In the genomic region with DNA sequence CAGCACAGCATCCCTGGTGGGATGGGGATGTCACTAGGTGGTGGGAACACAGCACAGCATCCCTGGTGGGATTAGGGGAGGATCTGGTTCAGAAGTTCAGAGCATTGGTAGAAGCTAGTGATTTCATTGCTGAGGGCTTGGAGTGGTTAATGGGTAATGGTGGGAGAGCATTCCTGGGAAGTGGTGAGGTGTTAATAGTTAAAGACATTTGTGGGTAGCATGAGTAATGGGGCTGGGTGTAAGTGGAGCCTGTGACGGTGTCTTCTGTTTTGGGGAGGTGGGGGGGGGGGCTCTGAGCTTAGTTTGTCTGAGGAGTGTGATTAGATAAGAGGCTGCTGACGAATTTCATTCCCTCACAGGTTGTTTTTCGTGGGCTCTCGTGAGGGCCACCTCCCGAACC, we compare ENCODE assay signal across 20 mouse cellular contexts. TPM values are rescaled to one million over a fixed set of nuclear protein-coding genes. Genes with fewer than 3 reads are reported as not detected.
"Had no signal": no experiment of that assay in that cellular context is flagged by ENCODE, and none has a peak within 500 bp of the region (broad histone marks: within the 10 kb centered on the region; RNA-seq: fewer than 3 reads in every experiment).

No protein-coding gene starts in this region.

- H3K4me1 ChIP-seq: lung, embryonic 15.5 days; neural tube, embryonic 13.5 days; neural tube, embryonic 15.5 days had no signal

- H3K27ac ChIP-seq: lung, embryonic 15.5 days; midbrain, embryonic 10.5 days; midbrain, embryonic 12.5 days; neural tube, embryonic 13.5 days; neural tube, embryonic 15.5 days had no signal

- ATAC-seq: lung, postnatal 0 days; midbrain, embryonic 16.5 days had no signal

- H3K27me3 ChIP-seq: lung, embryonic 15.5 days; midbrain, embryonic 12.5 days; neural tube, embryonic 13.5 days; neural tube, embryonic 15.5 days had no signal

- H3K9me3 ChIP-seq: lung, embryonic 15.5 days; midbrain, embryonic 10.5 days; midbrain, embryonic 12.5 days; neural tube, embryonic 13.5 days; neural tube, embryonic 15.5 days had no signal

- H3K4me3 ChIP-seq: lung, embryonic 15.5 days; midbrain, embryonic 10.5 days; midbrain, embryonic 12.5 days; myocyte; neural tube, embryonic 13.5 days; neural tube, embryonic 15.5 days had no signal

- H3K9ac ChIP-seq: lung, embryonic 15.5 days; midbrain, embryonic 12.5 days; neural tube, embryonic 13.5 days; neural tube, embryonic 15.5 days had no signal

- DNase-seq: lung, adult 2 months; lung, postnatal 4 days; midbrain, embryonic 14.5 days; retina, postnatal 1 day; right cerebral cortex, adult 18-20 months; right cerebral cortex, postnatal 25 days; right cerebral cortex, postnatal 4 days; spleen, adult 18-20 months; thymus, adult 18-20 months; thymus, postnatal 14 days; thymus, postnatal 36 days had no signal

- H3K4me2 ChIP-seq: lung, embryonic 15.5 days; midbrain, embryonic 12.5 days; neural tube, embryonic 13.5 days; neural tube, embryonic 15.5 days had no signal

RNA-seq across cellular contexts. Expression of a gene that starts 57.3 kb away (rescaled TPM):
- total RNA-seq: megakaryocyte, adult 5-6 weeks had no signal
